Mouse (Mus musculus) ES-E14 (cell line): ENCODE data around the gene Tmx1. TPM values are rescaled to one million over a fixed set of nuclear protein-coding genes. Genes with fewer than 3 reads are reported as not detected.
A peak's percentile ranks its signal among the peaks of the same experiment; 100 is the strongest.

Experiments
- DNase-seq: peaks from one replicate; pipeline ENCODE4 v3.0.0-alpha.2; 2013; ENCODE audit warnings: low read depth, low spot score
- H3K27ac ChIP-seq: 2 replicates; pipeline ENCODE4 v1.5.1; 2012; ENCODE audit warnings: low read depth, mild to moderate bottlenecking, low read length, moderate library complexity, mixed read lengths; ENCODE audit not compliant: poor library complexity, insufficient read depth, severe bottlenecking
- H3K36me3 ChIP-seq: 2 replicates; pipeline ENCODE4 v1.6.1; 2012; ENCODE audit warnings: mild to moderate bottlenecking, low read length, moderate library complexity, mixed read lengths; ENCODE audit not compliant: control insufficient read depth, poor library complexity, insufficient read depth, severe bottlenecking
- H3K4me1 ChIP-seq, 2 experiments: fragments of 150-350 bp in 1 of 2; sonication (generic) in 1 of 2; 2 replicates each; pipeline ENCODE4 v1.6.1; 2012; ENCODE audit warnings: low read length in 2 of 2, mild to moderate bottlenecking in 1 of 2, mixed read lengths in 1 of 2; ENCODE audit not compliant: control insufficient read depth in 2 of 2, insufficient read depth in 2 of 2, poor library complexity in 1 of 2
- H3K4me3 ChIP-seq, 2 experiments: fragments of 150-350 bp in 1 of 2; sonication (generic) in 1 of 2; 2 replicates each; pipeline ENCODE4 v1.5.1; 2012; ENCODE audit warnings: low read length in 2 of 2, low read depth in 1 of 2, mild to moderate bottlenecking in 1 of 2, mixed read lengths in 1 of 2; ENCODE audit not compliant: insufficient read depth in 1 of 2, poor library complexity in 1 of 2, severe bottlenecking in 1 of 2
- H3K9ac ChIP-seq: 2 replicates; pipeline ENCODE4 v1.6.1; 2012; ENCODE audit warnings: low read depth, mild to moderate bottlenecking, low read length, mixed read lengths; ENCODE audit not compliant: poor library complexity, insufficient read depth, severe bottlenecking
- H3K9me3 ChIP-seq: fragments of 150-350 bp; sonication (generic); 2 replicates; pipeline ENCODE4 v1.6.1; 2012; ENCODE audit warnings: low read depth, mild to moderate bottlenecking, low read length; ENCODE audit not compliant: control insufficient read depth, insufficient read depth
- CHD2 ChIP-seq: IDR thresholded peaks from 2 replicates; pipeline ENCODE4 v1.6.1; 2014; ENCODE audit warnings: mild to moderate bottlenecking, low read depth, low read length, inconsistent platforms
- HCFC1 ChIP-seq: IDR thresholded peaks from 2 replicates; pipeline ENCODE4 v1.6.1; 2012; ENCODE audit warnings: low read length, inconsistent platforms, borderline replicate concordance; ENCODE audit not compliant: insufficient read depth
- MAFK ChIP-seq: IDR thresholded peaks from 2 replicates; pipeline ENCODE4 v1.6.1; 2014; ENCODE audit warnings: mild to moderate bottlenecking, low read depth, low read length, inconsistent platforms; ENCODE audit not compliant: insufficient read depth
- ZC3H11A ChIP-seq: IDR thresholded peaks from 2 replicates; pipeline ENCODE4 v1.6.1; 2012; ENCODE audit warnings: low read depth, mild to moderate bottlenecking, inconsistent platforms, low read length, borderline replicate concordance
- ZNF384 ChIP-seq: IDR thresholded peaks from 2 replicates; pipeline ENCODE4 v1.6.1; 2012; ENCODE audit warnings: low read depth, low read length, inconsistent platforms
- in situ Hi-C, 2 experiments: fragments of 600-800 bp; cut with MboI; formaldehyde crosslinking; loops; one replicate each; pipeline ENCODE4 v1.15.1; 2025; ENCODE audit warnings: low sequenced_read_pairs in 2 of 2, inconsistent platforms in 1 of 2; ENCODE audit not compliant: unreplicated experiment in 2 of 2
- total RNA-seq: library from RNA; depleted of rRNA; stranded (reverse); fragments of 300-350 nt; gene quantifications from 2 replicates; pipeline ENCODE4 v1.2.3, GENCODE M21; 2012

The Tmx1 gene
- total RNA-seq, 1 experiment: 73.4 TPM

GRCm38 (mm10) chr12:70477593-70478287, 24.8 kb downstream of the Tmx1 start:
- peak; percentile 76 for DNase-seq
- H3K4me3 ChIP-seq: no peak overlapping the region
- no peaks in the 10 kb centered on the region for H3K4me1 ChIP-seq
- H3K27ac ChIP-seq: no peak overlapping the region
- no peaks in the 10 kb centered on the region for H3K36me3 ChIP-seq
- H3K9ac ChIP-seq: no peak overlapping the region
- TF ChIP-seq ZC3H11A (peak; percentile 11), ZNF384 (no peak)
- H3K9me3 ChIP-seq: no peaks in the 10 kb centered on the region
- in situ Hi-C loops: no loop called here

GRCm38 (mm10) chr12:70485956-70486355, 33.1 kb downstream of the Tmx1 start:
- H3K9me3 ChIP-seq: no peaks in the 10 kb centered on the region
- H3K27ac ChIP-seq: no peak overlapping the region
- H3K9ac ChIP-seq: no peak overlapping the region
- H3K36me3 ChIP-seq: no peaks in the 10 kb centered on the region
- DNase-seq: no peak
- no peak overlapping the region for H3K4me3 ChIP-seq
- in situ Hi-C loops: no loop called here
- no peaks in the 10 kb centered on the region for H3K4me1 ChIP-seq
- TF ChIP-seq HCFC1 (no peak), ZC3H11A (no peak), ZNF384 (no peak), MAFK (no peak), CHD2 (no peak)

GRCm38 (mm10) chr12:70486716-70487480, 34.0 kb downstream of the Tmx1 start:
- Histone ChIP-seq H3K4me1 (no peaks in the 10 kb centered on the region), H3K9me3 (no peaks in the 10 kb centered on the region), H3K4me3 (no peak overlapping the region), H3K36me3 (no peaks in the 10 kb centered on the region), H3K9ac (no peak overlapping the region), H3K27ac (no peak overlapping the region)
- no peak for DNase-seq
- TF ChIP-seq ZC3H11A (no peak), MAFK (no peak), ZNF384 (no peak), CHD2 (no peak), HCFC1 (no peak)
- in situ Hi-C loops: no loop called here

- DNase-seq: no peak
- TF ChIP-seq MAFK (no peak), CHD2 (no peak), ZNF384 (no peak), HCFC1 (no peak), ZC3H11A (no peak)
- in situ Hi-C loops: loop anchor here in 1 of 2 experiments (10.0 kb wide), 1 partner anchor 412 kb away; no protein-coding TSS in a partner anchor
Measured at GRCm38 (mm10) chr12:70492441-70492840, 39.5 kb downstream of the Tmx1 start.

More at GRCm38 (mm10) chr12:70492441-70492840, 39.5 kb downstream of the Tmx1 start:
- H3K9me3 ChIP-seq: no peaks in the 10 kb centered on the region
- no peak overlapping the region for H3K27ac ChIP-seq
- H3K9ac ChIP-seq: no peak overlapping the region
- no peaks in the 10 kb centered on the region for H3K4me1 ChIP-seq
- no peak overlapping the region for H3K4me3 ChIP-seq
- no peaks in the 10 kb centered on the region for H3K36me3 ChIP-seq
